Mouse (Mus musculus) thymus, adult 2 months (tissue): ENCODE results near the gene Abcb4.

Source experiments
- CTCF ChIP-seq: fragments of 200-500 bp; IDR thresholded peaks from 2 replicates; pipeline ENCODE4 v1.5.1; 2012; ENCODE audit warnings: mild to moderate bottlenecking, control low read depth, low read length, moderate library complexity, borderline replicate concordance; ENCODE audit not compliant: control insufficient read depth, poor library complexity, insufficient read depth; ENCODE audit errors: extremely low read depth
- POLR2A ChIP-seq: fragments of 200-500 bp; IDR thresholded peaks from 2 replicates; pipeline ENCODE4 v1.6.1; 2012; ENCODE audit warnings: mild to moderate bottlenecking, low read length, control low read depth, moderate library complexity; ENCODE audit not compliant: control insufficient read depth, poor library complexity, insufficient read depth; ENCODE audit errors: extremely low read depth

GRCm38 (mm10) chr5:8964487-8964886, 71.0 kb downstream of the Abcb4 start:
- TF ChIP-seq CTCF (no peak), POLR2A (no peak)
